Mouse (Mus musculus): ENCODE measurements around the gene Kif1b.

DNA sequence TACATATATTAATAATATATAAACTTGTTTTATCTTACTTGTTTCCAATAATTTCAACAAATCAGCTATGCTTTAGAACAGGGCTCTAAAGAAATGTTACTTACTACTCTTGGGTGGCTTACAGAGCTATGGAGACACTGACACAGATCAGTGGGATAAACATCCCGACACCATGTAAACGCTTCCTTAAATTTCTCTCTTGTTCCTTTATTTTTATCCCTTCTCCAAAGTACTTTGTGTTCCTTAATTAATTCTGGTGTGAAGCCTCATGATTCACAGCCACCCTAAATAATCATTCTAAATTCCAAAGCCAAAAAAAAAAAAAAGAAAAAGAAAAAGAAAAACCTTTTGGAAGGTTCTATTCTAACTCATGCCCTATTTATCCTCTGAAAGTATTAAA, 42.6 kb downstream of the Kif1b start:
- no peak for TF ChIP-seq BHLHE40 (IDR thresholded peaks at IDR 0.05; ENCODE audit: low read depth, low read length)
- TF ChIP-seq POLR2A (IDR thresholded peaks at IDR 0.05; ENCODE audit: low read depth, low read length) = no peak
- TF ChIP-seq CHD2 (IDR thresholded peaks at IDR 0.05; ENCODE audit: low read length) = no peak
- TF ChIP-seq MYC (IDR thresholded peaks at IDR 0.05; ENCODE audit: low read depth, low read length) = no peak
- TF ChIP-seq GABPA (IDR thresholded peaks at IDR 0.05; ENCODE audit: insufficient replicate concordance, low read depth, low read length) = no peak
- no peak for TF ChIP-seq ZNF384 (IDR thresholded peaks at IDR 0.05; ENCODE audit: low read depth, low read length)
- no peak for TF ChIP-seq JUN (IDR thresholded peaks at IDR 0.05; ENCODE audit: insufficient read depth, low read depth, low read length)
- TF ChIP-seq ZMIZ1 (IDR thresholded peaks at IDR 0.05; ENCODE audit: low read depth, low read length) = no peak
